25 mouse cellular contexts compared by ENCODE assay signal in genomic region chr7:133678716-133679115, GRCm38 (mm10). TPM values are rescaled to one million over a fixed set of nuclear protein-coding genes. Genes with fewer than 3 reads are reported as not detected.
A peak's percentile ranks its signal among the peaks of the same experiment; 100 is the strongest.
DNase-seq lines count a peak whose midpoint lies in the region; ATAC-seq lines count a peak whose summit lies in the region.
"Had no signal": no experiment of that assay in that cellular context is flagged by ENCODE, and none has a peak within 500 bp of the region (broad histone marks: within the 10 kb centered on the region; RNA-seq: fewer than 3 reads in every experiment).

No protein-coding gene starts in this region.

- no peak overlapping the region for H3K4me2 ChIP-seq in heart, embryonic 13.5 days
- H3K4me2 ChIP-seq: embryonic facial prominence, embryonic 12.5 days; forebrain, embryonic 12.5 days; heart, embryonic 12.5 days; hindbrain, embryonic 15.5 days had no signal

- whole genome bisulfite sequencing in heart, embryonic 13.5 days = 90% methylated on average over 8 of the region's 8 CpGs

- no peaks in the 10 kb centered on the region for H3K9me3 ChIP-seq in heart, embryonic 13.5 days
- H3K9me3 ChIP-seq: embryonic facial prominence, embryonic 12.5 days; forebrain, embryonic 12.5 days; heart, embryonic 12.5 days; hindbrain, embryonic 15.5 days had no signal

- H3K27me3 ChIP-seq in heart, embryonic 13.5 days (replicated peaks) = no peaks in the 10 kb centered on the region
- H3K27me3 ChIP-seq: embryonic facial prominence, embryonic 12.5 days; forebrain, embryonic 12.5 days; heart, embryonic 12.5 days; hindbrain, embryonic 15.5 days had no signal

- no peak overlapping the region for H3K4me3 ChIP-seq in heart, embryonic 13.5 days
- H3K4me3 ChIP-seq: embryonic facial prominence, embryonic 12.5 days; forebrain, embryonic 12.5 days; heart, embryonic 12.5 days; hindbrain, embryonic 15.5 days had no signal

- no peak overlapping the region for H3K9ac ChIP-seq in heart, embryonic 13.5 days
- H3K9ac ChIP-seq: embryonic facial prominence, embryonic 12.5 days; forebrain, embryonic 12.5 days; heart, embryonic 12.5 days; hindbrain, embryonic 15.5 days had no signal

- 0 out of 2 replicates have a peak, but pooled peaks have one; percentile 40 for ATAC-seq in heart, embryonic 13.5 days (ENCODE audit: extremely low read depth, insufficient number of reproducible peaks, low FRiP score, low TSS enrichment)
- no peak for ATAC-seq in monocyte, adult 5-6 weeks (replicated peaks; ENCODE audit: insufficient number of reproducible peaks, low FRiP score, low TSS enrichment, poor library complexity, severe bottlenecking)
- ATAC-seq: forebrain, embryonic 16.5 days; intestine, embryonic 16.5 days had no signal

- DNase-seq in heart, adult 11 months = no peak
- peak; percentile 60 for DNase-seq in cerebellum, adult 8-10 months
- peak; percentile 71 to 80 for DNase-seq in cerebellum, postnatal 14 days
- no peak for DNase-seq in gastrocnemius, postnatal 14 days
- DNase-seq in left cerebral cortex, adult 18-20 months (ENCODE audit: low spot score in 2 of 2) = no peak
- DNase-seq: gastrocnemius, postnatal 10 days; heart, postnatal 36 days; kidney, adult 2 months had no signal

- no peak overlapping the region for H3K27ac ChIP-seq in heart, embryonic 13.5 days (replicated peaks)
- H3K27ac ChIP-seq: embryonic facial prominence, embryonic 12.5 days; forebrain, embryonic 12.5 days; hindbrain, embryonic 15.5 days had no signal

- intact Hi-C loops in gastrocnemius, postnatal 14 days (cut with DNase I; ENCODE audit: low total_unique reads) = no loop called here

- peaks cover 7% of the 10 kb centered on the region for H3K4me1 ChIP-seq in heart, embryonic 13.5 days
- H3K4me1 ChIP-seq: embryonic facial prominence, embryonic 12.5 days; forebrain, embryonic 12.5 days; hindbrain, embryonic 15.5 days had no signal

- H3K36me3 ChIP-seq in heart, embryonic 13.5 days = peaks cover 18% of the 10 kb centered on the region
- H3K36me3 ChIP-seq: forebrain, embryonic 12.5 days had no signal

RNA-seq across cellular contexts. Expression of gene Mmp21, which starts 1.1 kb away (rescaled TPM):
- polyA plus RNA-seq in heart, embryonic 13.5 days (2015; fragmentation: Nextera tagmentation; extraction: Ambion mirVana) = not detected in 2 replicates
- not detected for total RNA-seq in gastrocnemius, postnatal 14 days (2021)
- not detected in 3 replicates for total RNA-seq in monocyte, adult 5-6 weeks (2017)
- not detected for total RNA-seq in left cerebral cortex, adult 18-20 months (2021)
- total RNA-seq: adrenal gland, adult 18-20 months; adrenal gland, postnatal 14 days; common myeloid progenitor, adult 5-6 weeks; gastrocnemius, postnatal 10 days; heart, adult 8-10 months; heart, postnatal 36 days; MEL had no signal
- polyA plus RNA-seq: C2C12; forebrain, embryonic 12.5 days; gonadal fat pad, adult 2 months; heart, postnatal 0 days; hindbrain, embryonic 11.5 days; intestine, embryonic 16.5 days; kidney, adult 2 months had no signal

RNA-seq across cellular contexts. Expression of gene Bccip, which starts 30.4 kb away (rescaled TPM):
- 81.7 and 88.8 TPM in 2 replicates for polyA plus RNA-seq in heart, embryonic 13.5 days (2015; fragmentation: Nextera tagmentation; extraction: Ambion mirVana)
- total RNA-seq in gastrocnemius, postnatal 14 days (2021) = 10 to 100 TPM; 52.0 to 56.4 TPM
- total RNA-seq in monocyte, adult 5-6 weeks (2017) = 82.2 to 112 TPM (median 94.4 TPM) in 3 replicates
- 10 to 100 TPM; 61.7 to 64.5 TPM for total RNA-seq in left cerebral cortex, adult 18-20 months (2021)

RNA-seq across cellular contexts. Expression of gene Uros, which starts 31.2 kb away (rescaled TPM):
- 29.5 and 34.2 TPM in 2 replicates for polyA plus RNA-seq in heart, embryonic 13.5 days (2015; fragmentation: Nextera tagmentation; extraction: Ambion mirVana)
- 10 to 100 TPM; 13.1 to 13.5 TPM for total RNA-seq in gastrocnemius, postnatal 14 days (2021)
- total RNA-seq in monocyte, adult 5-6 weeks (2017) = 7.1 to 10.6 TPM (median 9.0 TPM) in 3 replicates
- total RNA-seq in left cerebral cortex, adult 18-20 months (2021) = 10 to 100 TPM; 16.1 to 18.1 TPM

RNA-seq across cellular contexts. Expression of gene Edrf1, which starts 41.4 kb away (rescaled TPM):
- 10.4 and 11.7 TPM in 2 replicates for polyA plus RNA-seq in heart, embryonic 13.5 days (2015; fragmentation: Nextera tagmentation; extraction: Ambion mirVana)
- 1 to 10 TPM; 7.0 to 8.0 TPM for total RNA-seq in gastrocnemius, postnatal 14 days (2021)
- total RNA-seq in monocyte, adult 5-6 weeks (2017) = 37.3 to 59.4 TPM (median 39.0 TPM) in 3 replicates
- total RNA-seq in left cerebral cortex, adult 18-20 months (2021) = 10 to 100 TPM; 23.3 to 27.0 TPM

Comparison
In these comparisons a context has a peak if more than half of its experiments do, and no peak if none do; other contexts are left out.
1. DNase-seq: peak in cerebellum, adult 8-10 months (single experiment) and cerebellum, postnatal 14 days (2 of 2); none in heart, adult 11 months (single experiment), gastrocnemius, postnatal 14 days (single experiment) and left cerebral cortex, adult 18-20 months (0 of 2).